Comparison of ENCODE assay signal across 8 mouse cellular contexts in the genomic region with DNA sequence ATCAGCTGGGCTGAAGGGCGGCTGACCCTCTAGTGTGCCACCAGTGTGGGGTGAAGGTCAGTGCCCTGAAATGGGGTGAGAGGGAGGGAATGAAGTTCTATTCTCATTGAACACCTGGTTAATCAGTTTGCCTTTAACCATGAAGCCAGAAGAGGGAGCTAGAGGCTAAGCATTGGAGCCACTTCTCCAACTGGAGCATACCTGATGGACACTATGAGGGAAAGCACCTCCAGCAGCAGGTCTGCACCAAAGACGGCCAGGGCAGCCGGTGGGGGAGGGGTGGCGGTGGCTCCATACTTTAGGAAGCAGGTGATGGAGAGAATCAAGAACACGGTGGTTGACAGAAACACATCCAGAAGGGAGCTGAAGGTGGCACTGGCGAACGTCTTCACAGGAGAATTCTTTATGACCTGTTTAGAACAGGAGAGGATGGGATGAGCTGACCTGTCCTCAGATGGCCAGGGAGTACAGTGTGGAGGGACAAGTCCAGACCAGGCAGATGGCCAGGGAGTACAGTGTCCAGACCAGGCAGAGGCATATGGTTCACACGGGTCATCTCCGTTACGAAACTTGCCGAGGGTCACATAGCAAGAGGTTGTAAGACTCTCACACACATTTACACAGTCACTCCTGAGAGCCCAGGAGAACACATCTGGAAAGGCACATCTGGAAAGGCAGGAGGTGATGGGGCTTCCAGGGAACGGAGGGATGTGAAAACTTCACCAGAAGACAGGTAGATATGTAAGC.
DNase-seq lines count a peak whose midpoint lies in the region; ATAC-seq and TF ChIP-seq lines count a peak whose summit lies in the region.

No protein-coding gene starts in this region.

- peak; percentile 79 for TF ChIP-seq CTCF in stomach, postnatal 0 days (IDR thresholded peaks at IDR 0.05; ENCODE audit: low read depth)

- peak; percentile 36 to 52 for DNase-seq in cerebellum, adult 18-20 months
- peak; percentile 21 for DNase-seq in right cerebral cortex, postnatal 14 days
- DNase-seq in right cerebral cortex, postnatal 25 days, result no peak
- peak; percentile 54 for DNase-seq in embryonic facial prominence, embryonic 14.5 days (ENCODE audit: low spot score)
- peak; percentile 63 for DNase-seq in limb, embryonic 14.5 days (ENCODE audit: low spot score)
- peak; percentile 35 for DNase-seq in stomach, postnatal 0 days (ENCODE audit: low spot score)
- DNase-seq in frontal cortex, postnatal 25 days (ENCODE audit: low spot score in 2 of 2), result no peak

- no peak for ATAC-seq in cerebellum, adult (ENCODE audit: insufficient number of reproducible peaks, low FRiP score, low TSS enrichment)
- no peak for ATAC-seq in embryonic facial prominence, embryonic 14.5 days (ENCODE audit: low read depth)
- no peak for ATAC-seq in limb, embryonic 14.5 days (ENCODE audit: low FRiP score, low read depth)
- ATAC-seq in stomach, postnatal 0 days (ENCODE audit: low FRiP score, low TSS enrichment), result peak; percentile 51; the same call in 1 of the 2 replicates

- no peak for TF ChIP-seq POLR2A in limb, embryonic 14.5 days (IDR thresholded peaks at IDR 0.05; ENCODE audit: borderline replicate concordance, extremely low read depth, insufficient read depth, insufficient read length)

- no peak overlapping the region for H3K9ac ChIP-seq in embryonic facial prominence, embryonic 14.5 days (ENCODE audit: low read depth, low read length)
- H3K9ac ChIP-seq in limb, embryonic 14.5 days (ENCODE audit: low read depth, low read length, severe bottlenecking), result no peak overlapping the region
- no peak overlapping the region for H3K9ac ChIP-seq in stomach, postnatal 0 days (ENCODE audit: low read length)

- 64% methylated on average over 12 of the region's 12 CpGs for WGBS in embryonic facial prominence, embryonic 14.5 days
- 61% methylated on average over 12 of the region's 12 CpGs for whole genome bisulfite sequencing in limb, embryonic 14.5 days
- 67% methylated on average over 12 of the region's 12 CpGs for WGBS in stomach, postnatal 0 days

- H3K4me2 ChIP-seq in embryonic facial prominence, embryonic 14.5 days (ENCODE audit: low read depth, low read length), result no peak overlapping the region
- H3K4me2 ChIP-seq in limb, embryonic 14.5 days (replicated peaks; ENCODE audit: low read depth, low read length, severe bottlenecking), result no peak overlapping the region
- no peak overlapping the region for H3K4me2 ChIP-seq in stomach, postnatal 0 days (replicated peaks; ENCODE audit: low read depth)

- H3K27me3 ChIP-seq in embryonic facial prominence, embryonic 14.5 days (replicated peaks; ENCODE audit: control insufficient read depth, insufficient read depth, low read length), result no peaks in the 10 kb centered on the region
- H3K27me3 ChIP-seq in limb, embryonic 14.5 days (ENCODE audit: control insufficient read depth, insufficient read depth, low read length), result no peaks in the 10 kb centered on the region
- H3K27me3 ChIP-seq in stomach, postnatal 0 days (ENCODE audit: control insufficient read depth, insufficient read depth, low read length), result no peaks in the 10 kb centered on the region

- no peaks in the 10 kb centered on the region for H3K4me1 ChIP-seq in embryonic facial prominence, embryonic 14.5 days (ENCODE audit: control insufficient read depth, insufficient read depth, low read length)
- H3K4me1 ChIP-seq in limb, embryonic 14.5 days (ENCODE audit: control insufficient read depth, insufficient read depth, low read length), result no peaks in the 10 kb centered on the region
- H3K4me1 ChIP-seq in stomach, postnatal 0 days (replicated peaks; ENCODE audit: control insufficient read depth, insufficient read depth), result no peaks in the 10 kb centered on the region

- H3K36me3 ChIP-seq in embryonic facial prominence, embryonic 14.5 days (ENCODE audit: control insufficient read depth, insufficient read depth, low read length), result 0 out of 2 replicates have a peak, but pooled peaks cover 4% of the 10 kb centered on the region
- H3K36me3 ChIP-seq in limb, embryonic 14.5 days (ENCODE audit: control insufficient read depth, insufficient read depth, low read length), result no peaks in the 10 kb centered on the region
- peaks cover 6% of the 10 kb centered on the region; the same call in 1 of the 2 replicates for H3K36me3 ChIP-seq in stomach, postnatal 0 days (ENCODE audit: control insufficient read depth, insufficient read depth, low read length)

- no peak overlapping the region for H3K4me3 ChIP-seq in embryonic facial prominence, embryonic 14.5 days (ENCODE audit: low read depth, low read length)
- H3K4me3 ChIP-seq in limb, embryonic 14.5 days (replicated peaks; ENCODE audit: low read length), result no peak overlapping the region
- H3K4me3 ChIP-seq in stomach, postnatal 0 days (ENCODE audit: low read depth, low read length), result no peak overlapping the region

- no peak overlapping the region for H3K27ac ChIP-seq in embryonic facial prominence, embryonic 14.5 days (replicated peaks; ENCODE audit: low read depth, low read length)
- H3K27ac ChIP-seq in limb, embryonic 14.5 days (replicated peaks; ENCODE audit: low read depth, low read length), result no peak overlapping the region
- no peak overlapping the region for H3K27ac ChIP-seq in stomach, postnatal 0 days (replicated peaks)

- no peak for TF ChIP-seq EP300 in stomach, postnatal 0 days (optimal IDR thresholded peaks at IDR 0.05)

- H3K9me3 ChIP-seq in embryonic facial prominence, embryonic 14.5 days (ENCODE audit: control insufficient read depth, low read length), result no peaks in the 10 kb centered on the region
- H3K9me3 ChIP-seq in limb, embryonic 14.5 days (ENCODE audit: control insufficient read depth, low read length), result no peaks in the 10 kb centered on the region
- no peaks in the 10 kb centered on the region for H3K9me3 ChIP-seq in stomach, postnatal 0 days (ENCODE audit: control insufficient read depth, low read length)

Comparison
In these comparisons a context has a peak if more than half of its experiments do, and no peak if none do; other contexts are left out.
1. DNase-seq: peak in cerebellum, adult 18-20 months (2 of 2), right cerebral cortex, postnatal 14 days (single experiment), embryonic facial prominence, embryonic 14.5 days (single experiment), limb, embryonic 14.5 days (single experiment) and stomach, postnatal 0 days (single experiment); none in right cerebral cortex, postnatal 25 days (single experiment) and frontal cortex, postnatal 25 days (0 of 2).